Mouse (Mus musculus) lung, postnatal 0 days (tissue): ENCODE measurements at regions not wholly inside any gene's neighbourhood (a gene's known extent, or its start where the extent isn't known, plus 50 kb on each side); places are given as distances from the start of the nearest gene placed in this dataset.

Source experiments
- CTCF ChIP-seq: IDR thresholded peaks from 2 replicates; pipeline ENCODE4 v1.5.1; 2016; ENCODE audit warnings: antibody characterized with exemption, mild to moderate bottlenecking
- EP300 ChIP-seq: IDR thresholded peaks from 2 replicates; pipeline ENCODE4 v1.6.1; 2016; ENCODE audit warnings: antibody characterized with exemption, mild to moderate bottlenecking, control low read depth

DNA sequence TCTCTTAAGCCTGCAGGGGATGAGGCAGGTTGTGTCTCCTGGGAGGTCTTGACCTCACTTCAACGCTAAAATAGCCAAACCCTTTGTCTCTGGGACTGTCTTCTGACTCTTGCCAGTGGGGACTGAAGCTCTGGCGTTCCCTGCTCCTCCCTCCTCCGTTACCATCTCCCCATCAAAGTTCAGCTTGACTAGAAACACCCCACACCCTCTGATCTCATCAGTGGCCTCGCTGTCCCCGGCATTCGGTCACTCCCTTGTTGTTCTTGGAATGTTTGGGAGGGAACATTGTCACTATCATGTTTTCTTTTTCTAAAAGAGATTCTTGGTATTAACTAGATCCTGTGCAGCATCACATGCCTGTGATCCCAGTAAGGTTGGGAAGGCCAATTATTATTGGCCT lies 54.6 kb upstream of the Slc35c1 start:
- TF ChIP-seq CTCF, result no peak
- TF ChIP-seq EP300, result no peak
